Mouse (Mus musculus): ENCODE results near the gene Creg1.

Gene Creg1

DNA sequence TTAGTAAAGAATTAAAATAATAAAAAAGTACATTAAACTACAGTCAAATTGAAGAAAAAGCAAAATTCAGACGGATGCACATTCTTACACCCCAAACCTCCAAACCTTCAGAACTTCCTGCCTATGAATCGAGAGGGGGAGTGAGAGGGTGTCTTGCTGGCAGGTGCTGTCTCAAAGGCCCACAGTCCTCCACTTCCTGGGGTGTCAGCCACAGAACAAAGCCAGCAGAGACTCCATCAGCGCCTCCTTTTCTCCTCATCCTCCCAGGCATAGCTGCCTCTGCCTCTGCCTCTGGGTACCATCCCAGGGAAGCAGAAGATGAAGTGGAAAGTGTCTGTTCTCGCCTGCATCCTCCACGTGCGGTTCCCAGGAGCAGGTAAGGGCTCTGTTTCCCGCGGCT is 25.0 kb downstream of the Creg1 start, which contains the start of gene Cd247:
Gene Cd247 (plus strand): TSS at position 171 of the 400 bp plus-strand sequence.
- no peak for DNase-seq (ENCODE audit: low spot score)

- no peak for DNase-seq (ENCODE audit: low spot score)
These were observed 25.6 kb downstream of the Creg1 start for GRCm38 (mm10) chr1:165789066-165789660.

DNA sequence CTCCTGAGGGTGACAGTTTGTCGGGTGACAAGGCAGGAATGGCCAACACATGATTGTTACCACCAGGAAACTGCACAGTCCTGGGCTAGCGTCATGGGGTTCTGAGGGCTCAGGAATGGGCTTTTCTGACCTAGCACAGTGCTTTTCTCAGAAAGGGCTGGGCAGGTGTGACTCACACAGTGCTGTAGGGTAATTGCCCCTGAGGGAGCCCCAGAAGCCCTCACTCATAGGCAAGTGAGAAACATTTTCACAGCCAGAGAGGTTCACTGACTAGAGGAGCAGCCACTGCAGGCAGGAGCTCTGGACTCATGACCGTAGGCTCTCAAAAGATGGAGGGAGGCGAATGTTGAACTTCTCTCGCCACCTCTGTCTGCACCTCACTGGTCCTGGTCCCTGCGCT is 26.4 kb downstream of the Creg1 start:
- DNase-seq (ENCODE audit: low spot score), result no peak

- DNase-seq (ENCODE audit: low spot score), result no peak
These were observed 27.1 kb downstream of the Creg1 start for GRCm38 (mm10) chr1:165790461-165791210.

DNA sequence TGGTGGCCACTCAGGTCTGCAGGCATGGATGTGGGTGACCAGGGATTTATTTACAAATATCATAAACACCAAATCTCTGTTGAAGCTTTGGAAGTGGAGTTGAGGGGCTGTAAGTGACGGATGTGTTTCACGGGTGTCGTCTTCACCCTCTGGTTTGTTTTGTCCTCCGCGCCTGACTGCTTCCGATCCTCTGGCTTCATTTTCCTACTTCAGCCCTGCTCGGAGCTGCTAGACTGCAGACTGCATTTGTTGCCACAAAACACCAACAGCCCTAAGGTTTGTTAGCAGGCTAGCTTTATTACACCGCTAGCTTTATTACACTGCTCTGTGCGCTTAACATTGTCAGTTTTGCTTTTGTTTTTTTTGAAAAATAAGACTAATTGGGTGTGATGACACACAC is 27.9 kb downstream of the Creg1 start:
- DNase-seq (ENCODE audit: low spot score), result no peak

- no peak for DNase-seq (ENCODE audit: low spot score)
These were observed 38.3 kb downstream of the Creg1 start for GRCm38 (mm10) chr1:165801709-165802310.

DNA sequence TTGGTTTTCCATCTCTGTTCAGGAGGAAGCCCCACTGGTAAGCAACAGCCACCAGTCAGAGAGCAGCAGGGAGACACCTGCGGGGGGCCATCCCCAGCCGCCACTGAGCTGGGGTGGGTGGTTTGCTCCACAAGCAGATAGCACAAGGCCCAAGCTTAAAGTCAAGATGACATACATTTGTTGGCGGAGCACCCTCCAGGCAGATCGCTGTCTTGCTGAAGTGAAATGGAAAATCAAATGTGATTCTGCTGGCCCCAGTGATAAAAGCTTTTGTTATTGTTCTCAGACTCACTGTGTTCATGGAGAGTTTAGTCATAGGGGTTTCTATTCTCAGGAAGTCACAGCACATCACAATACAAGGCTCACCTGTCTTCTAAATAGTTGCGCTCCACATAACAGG is 39.6 kb downstream of the Creg1 start:
- DNase-seq (ENCODE audit: low spot score), result no peak

- no peak for DNase-seq (ENCODE audit: low spot score)
These were observed 40.6 kb downstream of the Creg1 start for GRCm38 (mm10) chr1:165804133-165804532.

DNA sequence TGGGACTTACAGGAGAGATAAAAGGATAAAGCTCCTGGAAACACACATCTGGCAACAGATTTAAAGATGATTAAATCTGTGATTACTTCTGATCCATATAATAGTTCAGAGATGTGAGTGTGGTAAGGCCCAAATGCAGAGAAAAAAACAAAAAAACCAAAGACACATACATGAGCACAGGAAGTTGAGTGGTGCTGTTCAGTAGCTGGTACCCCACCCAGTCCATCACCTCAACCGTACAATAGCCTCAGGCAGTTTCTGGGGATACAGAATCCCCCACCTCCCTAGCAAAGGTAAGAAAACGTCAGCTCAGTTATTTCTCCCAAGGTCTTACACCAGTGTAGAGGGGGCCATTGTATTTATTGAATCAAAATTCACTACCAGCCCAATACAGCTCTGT is 47.1 kb downstream of the Creg1 start:
- DNase-seq (ENCODE audit: low spot score), result no peak

GRCm38 (mm10) chr1:165811170-165811569 is 47.6 kb downstream of the Creg1 start:
- no peak for DNase-seq (ENCODE audit: low spot score)

DNA sequence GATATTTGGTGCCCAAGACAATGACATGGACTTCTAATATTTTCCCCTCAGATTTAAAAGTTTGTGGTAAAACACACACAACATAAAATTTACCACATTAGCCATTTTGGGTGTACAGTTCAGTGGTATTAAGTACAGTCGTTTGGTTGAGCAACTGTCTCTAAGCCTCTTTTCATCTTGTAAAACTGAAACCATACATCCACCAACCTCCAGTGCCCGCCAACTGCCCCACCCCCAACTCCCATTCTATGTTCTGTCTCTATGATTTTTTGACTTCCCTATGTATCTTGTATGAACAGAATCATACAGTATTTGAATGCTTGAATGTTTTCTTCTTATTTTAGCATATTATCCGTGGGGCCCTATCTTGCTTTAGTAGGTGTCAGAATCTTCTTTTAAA is 49.2 kb downstream of the Creg1 start:
- no peak for DNase-seq (ENCODE audit: low spot score)

DNA sequence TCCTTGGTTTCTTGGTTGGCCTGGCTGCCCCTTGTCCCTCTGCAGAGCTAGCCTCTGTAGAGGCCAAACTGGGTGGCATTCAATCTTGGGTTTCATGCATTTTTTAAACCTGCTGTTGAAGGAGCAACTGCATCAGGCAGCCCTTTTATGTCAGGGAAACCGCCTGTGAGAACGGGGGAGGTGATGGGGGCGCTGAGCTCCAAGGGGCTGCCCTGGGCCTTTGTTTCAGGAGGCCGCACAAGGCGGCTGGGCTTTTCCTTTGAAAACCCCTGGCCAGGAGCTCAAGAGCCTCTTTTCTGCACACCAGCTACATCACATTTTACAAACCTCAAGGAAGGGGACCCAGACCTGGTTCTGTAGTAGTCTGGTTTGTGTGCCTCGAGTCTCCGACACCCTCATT is 50.6 kb downstream of the Creg1 start:
- DNase-seq (ENCODE audit: low spot score), result no peak

DNA sequence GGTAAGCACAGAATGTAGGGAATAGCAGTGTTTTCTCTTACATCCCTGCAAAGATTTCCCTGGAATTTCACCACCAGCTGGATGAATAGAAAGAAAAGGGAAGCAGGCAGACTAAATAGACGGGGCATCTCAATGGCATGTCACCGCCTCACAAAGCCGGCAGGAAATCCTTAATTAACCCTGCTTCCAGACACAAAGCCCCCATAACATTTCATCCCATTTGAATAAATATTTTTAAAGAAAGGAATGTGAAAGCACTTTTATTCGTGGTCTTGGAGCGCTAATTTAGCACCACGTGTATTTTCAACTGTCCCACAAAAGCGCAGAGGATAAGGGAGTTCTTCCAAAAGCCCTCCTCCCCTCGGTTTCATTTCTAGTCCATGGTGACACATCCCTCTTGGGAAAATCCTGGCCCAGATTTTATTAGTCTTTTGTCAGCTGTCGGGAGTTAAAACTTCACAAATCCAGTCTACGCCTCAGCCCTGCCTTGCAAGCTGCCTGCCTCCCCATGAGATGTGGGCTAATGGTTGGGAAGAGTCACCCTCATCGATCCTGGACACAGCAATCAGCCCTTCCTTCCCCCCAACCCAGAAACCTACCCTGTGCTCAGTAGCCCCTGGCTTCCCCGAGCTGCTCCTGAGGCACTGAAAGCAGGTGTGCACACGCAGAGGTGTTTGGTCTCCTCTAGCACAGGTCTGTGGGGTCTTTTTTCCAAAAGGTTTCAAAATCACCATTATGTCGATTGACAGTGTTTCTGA is 51.2 kb downstream of the Creg1 start:
- DNase-seq (ENCODE audit: low spot score), result no peak

- DNase-seq (ENCODE audit: low spot score), result no peak
These were observed 52.8 kb downstream of the Creg1 start for GRCm38 (mm10) chr1:165816391-165816790.

DNA sequence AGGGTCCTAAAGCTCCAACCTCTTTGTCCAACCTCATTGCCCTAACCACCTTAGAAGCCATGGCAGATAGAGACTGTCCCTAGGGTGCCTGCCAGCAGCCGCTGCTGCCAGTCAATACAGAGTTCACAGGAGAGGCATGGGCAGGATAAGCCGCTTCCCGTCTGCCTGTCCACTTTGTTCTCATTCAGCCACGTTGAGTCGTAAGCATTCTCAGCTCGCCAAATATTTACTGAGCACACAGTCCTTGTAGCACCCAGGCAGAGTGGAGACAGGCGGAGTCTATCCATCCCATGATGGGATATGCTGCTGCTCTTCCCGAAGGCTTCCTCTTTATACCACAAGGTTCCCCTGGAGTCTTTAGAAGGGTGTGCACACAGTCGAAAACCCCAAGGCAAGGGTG is 53.7 kb downstream of the Creg1 start:
- no peak for DNase-seq (ENCODE audit: low spot score)

DNA sequence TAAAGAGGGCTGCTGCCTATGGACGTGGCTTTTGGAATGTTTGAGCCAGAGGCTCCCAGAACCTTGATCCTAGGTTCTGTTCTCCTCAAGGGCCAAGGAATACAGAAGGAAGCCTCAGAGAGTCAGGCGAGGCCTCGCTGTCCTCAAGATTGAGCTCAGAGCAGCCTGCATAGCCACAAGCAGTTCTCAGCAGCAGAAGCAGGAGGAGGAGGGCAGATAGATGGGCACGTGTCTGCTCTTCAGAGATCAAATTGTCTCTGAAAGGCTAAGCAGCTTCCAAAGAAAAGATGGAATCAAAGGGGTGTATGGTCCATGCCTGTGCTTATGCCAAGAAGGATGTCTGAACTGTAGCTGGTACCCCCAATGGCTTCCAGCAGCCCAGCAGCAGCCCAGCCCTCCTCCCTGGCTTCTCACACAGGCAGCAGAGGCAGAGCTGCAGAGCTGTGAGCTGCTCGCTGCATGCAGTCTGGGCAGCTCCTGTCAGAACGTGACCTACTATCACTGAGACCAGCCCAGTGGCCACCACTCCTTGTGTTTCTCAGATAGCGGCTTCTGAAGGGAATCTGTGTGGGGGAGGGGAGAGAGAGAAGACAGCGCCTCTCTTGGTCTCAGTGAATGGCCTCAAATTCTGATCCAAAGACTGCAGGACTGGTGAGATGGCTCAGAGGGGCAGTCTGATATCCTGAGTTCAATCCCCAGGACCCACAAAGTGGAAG is 54.8 kb downstream of the Creg1 start:
- DNase-seq (ENCODE audit: low spot score), result peak; percentile 85

DNA sequence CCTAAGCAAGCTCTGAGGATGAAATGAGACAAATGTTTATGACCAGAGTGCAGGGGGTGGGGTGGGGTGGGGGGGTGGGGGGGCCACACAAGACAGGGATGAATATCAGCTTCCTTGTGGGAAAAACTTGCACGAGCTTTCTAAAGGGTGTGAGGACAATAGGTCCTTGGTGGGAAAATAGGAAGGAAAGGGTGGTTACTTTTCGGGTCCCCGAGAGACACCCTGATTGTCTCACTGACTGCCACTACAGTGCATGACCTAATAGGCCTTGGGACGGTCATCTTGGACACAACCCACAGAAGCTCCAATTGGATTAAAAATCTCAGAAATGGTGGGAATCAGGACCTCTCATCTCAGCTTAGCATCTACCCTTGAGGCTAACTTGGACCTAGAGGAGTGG is 55.6 kb downstream of the Creg1 start:
- DNase-seq (ENCODE audit: low spot score), result no peak

- no peak for DNase-seq (ENCODE audit: low spot score)
These were observed 58.5 kb downstream of the Creg1 start for GRCm38 (mm10) chr1:165822031-165822430.
